Mouse (Mus musculus) liver, adult 2 months (tissue): ENCODE measurements around the gene Wdr45. TPM values are rescaled to one million over a fixed set of nuclear protein-coding genes. Genes with fewer than 3 reads are reported as not detected.
"Not testable (repeated sequence)": the region's sequence is repeated elsewhere in the genome, so short reads cannot be mapped to it uniquely, and the experiment has no call there.

Experiments
- DNase-seq: peaks from one replicate; pipeline ENCODE4 v3.0.0-alpha.2; 2011; ENCODE audit warnings: low read depth, low spot score; ENCODE audit errors: extremely low read depth
- H3K27ac ChIP-seq: fragments of 200-500 bp; replicated peaks from 2 replicates; pipeline ENCODE4 v1.5.1; 2012; ENCODE audit warnings: low read depth, mild to moderate bottlenecking, control low read depth, inconsistent platforms, low read length; ENCODE audit not compliant: insufficient read depth
- H3K27me3 ChIP-seq: fragments of 200-500 bp; 2 replicates; pipeline ENCODE4 v1.6.1; 2012; ENCODE audit warnings: mild to moderate bottlenecking, moderate library complexity, low read length, inconsistent platforms; ENCODE audit not compliant: control insufficient read depth, insufficient read depth
- H3K36me3 ChIP-seq: fragments of 200-500 bp; 2 replicates; pipeline ENCODE4 v1.6.1; 2012; ENCODE audit warnings: low read length, inconsistent platforms; ENCODE audit not compliant: control insufficient read depth, insufficient read depth
- H3K4me1 ChIP-seq: fragments of 200-500 bp; 2 replicates; pipeline ENCODE4 v1.6.1; 2011; ENCODE audit warnings: low read length; ENCODE audit not compliant: control insufficient read depth, insufficient read depth
- H3K4me3 ChIP-seq: fragments of 200-500 bp; 2 replicates; pipeline ENCODE4 v1.5.1; 2011; ENCODE audit warnings: low read depth, mild to moderate bottlenecking, control low read depth, low read length, moderate library complexity; ENCODE audit not compliant: insufficient read depth
- H3K79me2 ChIP-seq: fragments of 200-500 bp; 2 replicates; pipeline ENCODE4 v1.6.1; 2012; ENCODE audit warnings: inconsistent platforms, mild to moderate bottlenecking, low read length, moderate library complexity; ENCODE audit not compliant: control insufficient read depth, insufficient read depth
- H3K9ac ChIP-seq: fragments of 200-500 bp; 2 replicates; pipeline ENCODE4 v1.6.1; 2012; ENCODE audit warnings: low read depth, mild to moderate bottlenecking, control low read depth, inconsistent platforms, low read length
- CTCF ChIP-seq: fragments of 200-500 bp; IDR thresholded peaks from 2 replicates; pipeline ENCODE4 v1.5.1; 2011; ENCODE audit warnings: low read depth, low read length, control low read depth
- POLR2A ChIP-seq: fragments of 200-500 bp; IDR thresholded peaks from 2 replicates; pipeline ENCODE4 v1.6.1; 2011; ENCODE audit warnings: low read length, control low read depth; ENCODE audit not compliant: insufficient read depth; ENCODE audit errors: extremely low read depth
- WGBS: fragments of 180-500 bp; shearing (Covaris S2); methylation state at CpG from one replicate; pipeline ENCODE4 v1.1.7; 2018; 5-methylcytosine and 5-hydroxymethylcytosine counted together
- polyA plus RNA-seq: library from polyadenylated mRNA; depleted of rRNA; stranded (reverse); fragments of >200 nt; gene quantifications from 2 replicates; pipeline ENCODE4 v1.2.3, GENCODE M21; 2012
- total RNA-seq: library from RNA; depleted of rRNA; stranded (reverse); fragments of >200 nt; gene quantifications from 2 replicates; pipeline ENCODE4 v1.2.3, GENCODE M21; 2014

Wdr45 gene
- total and polyA plus RNA-seq, 2 experiments: 33.4 to 48.3 TPM

DNA sequence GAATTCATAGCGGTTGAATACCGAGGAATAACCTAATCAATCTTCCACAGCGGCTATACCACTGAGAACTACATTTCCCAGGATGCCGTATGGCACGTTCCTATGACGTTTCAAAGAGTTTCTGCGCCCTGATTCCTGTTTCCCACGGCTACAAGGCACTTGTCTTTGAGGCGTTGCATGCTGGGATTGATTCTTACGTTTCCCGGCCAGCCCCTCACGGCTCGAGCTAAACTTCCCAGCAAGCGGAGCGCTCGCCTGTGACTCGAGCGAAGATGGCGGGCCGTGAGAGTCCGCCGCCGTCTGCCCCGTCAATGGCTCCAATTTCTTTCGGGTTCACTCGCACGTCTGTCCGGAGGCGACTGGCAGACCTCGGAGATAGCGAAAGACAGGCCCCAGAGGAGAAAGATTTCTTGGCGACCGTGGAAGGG, 17.2 kb upstream of the Wdr45 start, which contains the start of gene Gpkow:
Gene Gpkow (plus strand): TSS at position 178 of the 428 bp plus-strand sequence.
- H3K4me3 ChIP-seq: peak within 1 kb of the TSS; percentile 92
- H3K9ac ChIP-seq: peak within 1 kb of the TSS; percentile 83
- WGBS: under 1% methylated on average over 33 of the region's 33 CpGs

GRCm38 (mm10) chrX:7713764-7714134, 384 bp upstream of the Wdr45 start:
- not testable (repeated sequence) for H3K36me3 ChIP-seq, H3K27me3 ChIP-seq, H3K4me1 ChIP-seq, DNase-seq, H3K79me2 ChIP-seq
- 6% methylated on average over 6 of the region's 12 CpGs for WGBS
- H3K27ac ChIP-seq: peak overlapping the region; percentile 65; the same call in 1 of the 2 replicates
- H3K9ac ChIP-seq: peak overlapping the region; percentile 57; the same call in 1 of the 2 replicates
- peak overlapping the region; percentile 53 for H3K4me3 ChIP-seq

More for the DNA sequence above, 17.2 kb upstream of the Wdr45 start, which contains the start of gene Gpkow:
- H3K27me3 ChIP-seq: no peaks in the 10 kb centered on the region
- DNase-seq: peak; percentile 93
- H3K27ac ChIP-seq: peak within 1 kb of the TSS; percentile 68
- peaks cover 9% of the 10 kb centered on the region; the same call in 1 of the 2 replicates for H3K36me3 ChIP-seq
- H3K4me1 ChIP-seq: no peaks in the 10 kb centered on the region; the same call in 1 of the 2 replicates
- TF ChIP-seq CTCF (no peak), POLR2A (peak; percentile 69)
- peaks cover 2% of the 10 kb centered on the region; the same call in 1 of the 2 replicates for H3K79me2 ChIP-seq

DNA sequence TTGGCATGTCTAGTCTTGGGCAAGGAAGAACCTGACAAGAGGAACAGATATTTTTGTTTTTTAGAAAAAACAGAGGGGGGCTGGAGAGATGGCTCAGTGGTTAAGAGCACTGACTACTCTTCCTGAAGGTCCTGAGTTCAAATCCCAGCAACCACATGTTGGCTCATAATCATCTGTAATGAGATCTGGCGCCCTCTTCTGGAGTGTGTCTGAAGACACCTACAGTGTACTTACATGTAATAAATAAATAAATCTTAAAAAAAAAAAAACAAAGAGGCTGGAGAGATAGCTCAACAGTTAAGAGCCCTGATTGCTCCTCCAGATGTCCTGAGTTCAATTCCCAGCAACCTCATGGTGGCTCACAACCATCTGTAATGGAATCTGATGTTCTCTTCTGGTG, 1.9 kb downstream of the Wdr45 start:
- H3K4me3 ChIP-seq: not testable (repeated sequence)

DNA sequence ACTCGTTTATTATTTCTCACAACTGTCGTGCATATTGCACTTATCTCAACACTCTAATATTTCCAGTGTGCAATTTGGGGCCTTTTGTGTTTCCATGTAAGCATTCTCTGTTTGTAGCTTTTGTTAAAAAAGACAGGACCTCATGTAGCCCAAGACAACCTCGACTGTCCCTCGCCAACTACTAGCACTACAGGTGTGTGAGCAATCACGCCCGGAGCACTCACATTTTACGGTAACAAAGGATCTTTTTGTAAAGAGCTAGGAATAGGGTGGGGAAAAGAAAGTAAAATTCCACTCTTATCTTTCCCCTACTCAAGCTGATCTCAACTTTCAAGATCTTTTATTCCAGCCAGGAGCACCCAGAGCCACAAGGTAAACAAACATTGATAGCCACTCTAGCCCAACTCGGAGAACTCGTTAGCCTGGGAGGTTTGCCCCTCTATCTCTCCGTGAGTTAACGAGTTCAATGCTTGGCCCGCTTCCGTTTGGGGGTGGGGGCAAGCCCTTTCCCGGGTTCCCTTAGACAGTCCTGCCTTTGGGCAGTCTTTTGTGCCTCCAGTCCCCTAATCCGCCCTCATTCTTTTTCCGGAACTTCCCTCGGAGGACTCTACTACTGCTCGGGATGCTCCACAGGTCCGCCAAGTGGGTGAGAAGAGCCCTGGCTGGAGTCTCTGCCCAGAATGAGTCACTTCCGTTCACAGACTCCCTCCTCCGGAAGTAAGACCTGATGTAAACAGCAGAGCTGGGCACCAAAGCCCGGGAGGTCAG, 7.6 kb downstream of the Wdr45 start, which contains the start of gene Gm45208:
Gene Gm45208 (plus strand): TSS at position 732 of the 768 bp plus-strand sequence.
- Histone ChIP-seq H3K79me2 (peaks cover 3% of the 10 kb centered on the region; the same call in 1 of the 2 replicates), H3K9ac (peak within 1 kb of the TSS; percentile 83), H3K4me1 (no peaks in the 10 kb centered on the region), H3K27me3 (no peaks in the 10 kb centered on the region), H3K27ac (peak within 1 kb of the TSS; percentile 98), H3K36me3 (peaks cover 2% of the 10 kb centered on the region; the same call in 1 of the 2 replicates), H3K4me3 (peak within 1 kb of the TSS; percentile 86)
- 4% methylated on average over 22 of the region's 22 CpGs for WGBS
- TF ChIP-seq POLR2A: no peak
- no peak for TF ChIP-seq CTCF
- DNase-seq: peak; percentile 83

More for the DNA sequence above, 1.9 kb downstream of the Wdr45 start:
- H3K79me2 ChIP-seq, H3K27ac ChIP-seq, H3K4me1 ChIP-seq, DNase-seq, H3K9ac ChIP-seq, H3K36me3 ChIP-seq, H3K27me3 ChIP-seq: not testable (repeated sequence)
- 80% methylated on average over 1 of the region's 1 CpGs for WGBS

DNA sequence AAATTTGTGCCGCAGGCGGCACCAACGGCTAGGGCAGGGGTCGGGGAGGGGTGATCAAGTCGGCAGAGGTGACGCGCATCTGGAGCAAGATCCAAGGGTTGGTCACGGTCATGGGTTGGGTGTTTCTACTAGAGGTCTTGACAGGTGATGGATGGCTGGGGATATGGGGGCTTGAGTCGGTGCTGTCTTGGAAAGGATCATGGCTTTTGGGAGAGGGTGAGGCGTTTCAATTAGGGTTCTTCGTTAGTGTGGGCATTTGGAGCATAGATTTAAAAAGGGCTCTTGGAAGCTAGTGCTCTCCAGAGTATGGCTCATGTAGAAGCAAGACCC, 8.1 kb downstream of the Wdr45 start:
- DNase-seq: no peak
- H3K4me1 ChIP-seq: no peaks in the 10 kb centered on the region
- no peaks in the 10 kb centered on the region for H3K27me3 ChIP-seq
- H3K9ac ChIP-seq: peak overlapping the region; percentile 83
- H3K79me2 ChIP-seq: peaks cover 3% of the 10 kb centered on the region; the same call in 1 of the 2 replicates
- H3K27ac ChIP-seq: peak overlapping the region; percentile 98
- peak overlapping the region; percentile 86 for H3K4me3 ChIP-seq
- peaks cover 2% of the 10 kb centered on the region; the same call in 1 of the 2 replicates for H3K36me3 ChIP-seq
- TF ChIP-seq CTCF (no peak), POLR2A (peak; percentile 57; the same call in 1 of the 2 replicates)
- 0% methylated on average over 11 of the region's 11 CpGs for WGBS

DNA sequence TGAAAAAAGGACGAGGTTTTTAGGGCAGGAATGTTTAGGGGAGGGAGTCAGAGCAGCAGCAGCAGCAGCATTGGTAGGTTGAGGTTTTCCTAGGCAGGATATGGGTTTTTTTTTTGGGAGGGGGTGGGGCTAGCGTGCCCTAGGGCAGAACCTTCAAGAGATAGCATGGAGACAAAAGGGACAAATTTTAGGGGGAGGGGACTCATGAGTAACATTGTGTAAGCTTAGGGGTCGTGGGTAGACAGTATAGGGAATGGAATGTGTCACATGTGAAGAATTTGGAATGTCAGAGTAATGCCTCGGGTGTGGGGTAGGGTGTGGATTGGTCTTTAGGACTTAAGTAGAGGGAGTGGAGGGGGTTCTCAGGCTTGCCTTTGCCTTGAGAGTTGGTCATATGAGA, 8.6 kb downstream of the Wdr45 start:
- DNase-seq: no peak
- H3K27ac ChIP-seq: peak overlapping the region; percentile 98
- 2% methylated on average over 4 of the region's 4 CpGs for WGBS
- TF ChIP-seq CTCF (no peak), POLR2A (no peak)
- H3K4me3 ChIP-seq: peak overlapping the region; percentile 86
- peak overlapping the region; percentile 83 for H3K9ac ChIP-seq
- H3K4me1 ChIP-seq: no peaks in the 10 kb centered on the region
- peaks cover 2% of the 10 kb centered on the region; the same call in 1 of the 2 replicates for H3K36me3 ChIP-seq
- H3K27me3 ChIP-seq: no peaks in the 10 kb centered on the region
- peaks cover 3% of the 10 kb centered on the region; the same call in 1 of the 2 replicates for H3K79me2 ChIP-seq
